Mouse (Mus musculus) spleen, postnatal 14 days (tissue): Measurements from ENCODE around the gene Mrs2.

Source experiments
- DNase-seq, 2 experiments: peaks; one replicate each; pipeline ENCODE4 v3.0.0; 2021 to 2022; ENCODE audit warnings: low spot score in 2 of 2

Gene Mrs2

GRCm38 (mm10) chr13:25019793-25020539, at the start of gene Mrs2:
Gene Mrs2, minus strand, starts transcription at chr13:25020379.
- DNase-seq, result peak; percentile 77 to 80

- DNase-seq, result no peak
Measured at GRCm38 (mm10) chr13:25069765-25070164, 49.6 kb upstream of the Mrs2 start.

GRCm38 (mm10) chr13:25067183-25067582, 47.0 kb upstream of the Mrs2 start:
- no peak for DNase-seq

- no peak for DNase-seq
Measured at GRCm38 (mm10) chr13:25066659-25067058, 46.5 kb upstream of the Mrs2 start.

- no peak for DNase-seq
Measured at GRCm38 (mm10) chr13:25055873-25056667, 35.9 kb upstream of the Mrs2 start, which contains the start of gene Dcdc2a. Gene Dcdc2a, plus strand, starts transcription at chr13:25056004.

- DNase-seq, result no peak
Measured at GRCm38 (mm10) chr13:25055111-25055554, 35.0 kb upstream of the Mrs2 start.

GRCm38 (mm10) chr13:25052671-25053070, 32.5 kb upstream of the Mrs2 start:
- no peak for DNase-seq

- DNase-seq, result no peak
Measured at GRCm38 (mm10) chr13:25039488-25039887, 19.3 kb upstream of the Mrs2 start.

- no peak for DNase-seq
Measured at GRCm38 (mm10) chr13:25027114-25027425, 6.9 kb upstream of the Mrs2 start.

GRCm38 (mm10) chr13:25026409-25027113, 6.4 kb upstream of the Mrs2 start:
- DNase-seq, result no peak

GRCm38 (mm10) chr13:25024655-25025054, 4.5 kb upstream of the Mrs2 start:
- DNase-seq, result peak in 1 of 2 experiments; percentile 15

GRCm38 (mm10) chr13:25023129-25023528, 3.0 kb upstream of the Mrs2 start:
- DNase-seq, result no peak

- DNase-seq, result no peak
Measured at GRCm38 (mm10) chr13:25022386-25022785, 2.2 kb upstream of the Mrs2 start.

- no peak for DNase-seq
Measured at GRCm38 (mm10) chr13:25020540-25020892, 337 bp upstream of the Mrs2 start.

GRCm38 (mm10) chr13:25018316-25018715, 1.9 kb downstream of the Mrs2 start:
- DNase-seq, result no peak

GRCm38 (mm10) chr13:25007115-25007514, 13.1 kb downstream of the Mrs2 start:
- peak; percentile 21 to 45 for DNase-seq

GRCm38 (mm10) chr13:25002965-25003364, 17.2 kb downstream of the Mrs2 start:
- DNase-seq, result no peak

- no peak for DNase-seq
Measured at GRCm38 (mm10) chr13:24999538-24999937, 20.6 kb downstream of the Mrs2 start.

GRCm38 (mm10) chr13:24993160-24993559, 27.0 kb downstream of the Mrs2 start:
- no peak for DNase-seq

- DNase-seq, result no peak
Measured at GRCm38 (mm10) chr13:24989006-24989405, 31.2 kb downstream of the Mrs2 start.

- peak in 1 of 2 experiments; percentile 25 for DNase-seq
Measured at GRCm38 (mm10) chr13:24988391-24988790, 31.8 kb downstream of the Mrs2 start.

- DNase-seq, result no peak
Measured at GRCm38 (mm10) chr13:24985435-24985834, 34.7 kb downstream of the Mrs2 start.
